Mouse (Mus musculus) heart, adult 2 months (tissue): ENCODE measurements around the gene Rnaseh2a. TPM values are rescaled to one million over a fixed set of nuclear protein-coding genes. Genes with fewer than 3 reads are reported as not detected.

Source experiments
- DNase-seq, 2 experiments: peaks; one replicate each; pipeline ENCODE4 v3.0.0; 2021
- H3K27ac ChIP-seq: fragments of 200-600 bp; 2 replicates; pipeline ENCODE4 v1.8.1; 2022
- H3K27me3 ChIP-seq: fragments of 200-500 bp; 2 replicates; pipeline ENCODE4 v1.6.1; 2012; ENCODE audit warnings: mild to moderate bottlenecking, low read length, inconsistent platforms, mixed read lengths; ENCODE audit not compliant: control insufficient read depth, insufficient read depth
- H3K36me3 ChIP-seq: fragments of 200-500 bp; 2 replicates; pipeline ENCODE4 v1.6.1; 2012; ENCODE audit warnings: low read length, inconsistent platforms; ENCODE audit not compliant: control insufficient read depth, insufficient read depth
- H3K4me1 ChIP-seq: fragments of 200-500 bp; 2 replicates; pipeline ENCODE4 v1.6.1; 2011; ENCODE audit warnings: low read length; ENCODE audit not compliant: control insufficient read depth, insufficient read depth
- H3K4me3 ChIP-seq: fragments of 200-600 bp; 2 replicates; pipeline ENCODE4 v1.8.1; 2022
- H3K79me2 ChIP-seq: fragments of 200-500 bp; replicated peaks from 2 replicates; pipeline ENCODE4 v1.6.1; 2012; ENCODE audit warnings: mild to moderate bottlenecking, inconsistent platforms, low read length, moderate library complexity, mixed read lengths; ENCODE audit not compliant: control insufficient read depth, insufficient read depth
- H3K9ac ChIP-seq: fragments of 200-500 bp; 2 replicates; pipeline ENCODE4 v1.6.1; 2012; ENCODE audit warnings: low read depth, mild to moderate bottlenecking, control low read depth, inconsistent platforms, low read length, mixed read lengths
- CTCF ChIP-seq: fragments of 200-600 bp; IDR thresholded peaks from 2 replicates; pipeline ENCODE4 v1.8.1; 2022; ENCODE audit warnings: antibody characterized with exemption, mild to moderate bottlenecking, moderate library complexity
- EP300 ChIP-seq: fragments of 200-500 bp; IDR thresholded peaks from 2 replicates; pipeline ENCODE4 v1.6.1; 2011; ENCODE audit warnings: low read depth, low read length, control low read depth; ENCODE audit not compliant: insufficient read depth
- POLR2A ChIP-seq: fragments of 200-500 bp; IDR thresholded peaks from 2 replicates; pipeline ENCODE4 v1.6.1; 2011; ENCODE audit warnings: mild to moderate bottlenecking, low read depth, low read length, control low read depth; ENCODE audit not compliant: insufficient read depth
- WGBS: fragments of 180-500 bp; shearing (Covaris S2); methylation state at CpG from one replicate; pipeline ENCODE4 v1.1.7; 2018; 5-methylcytosine and 5-hydroxymethylcytosine counted together
- intact Hi-C: fragments of 180-260 bp; cut with DNase I; formaldehyde crosslinking; loops from one replicate; pipeline ENCODE4 v1.15.1; 2025
- polyA plus RNA-seq: library from polyadenylated mRNA; depleted of rRNA; stranded (reverse); fragments of >200 nt; gene quantifications from 2 replicates; pipeline ENCODE4 v1.2.3, GENCODE M21; 2012
- total RNA-seq, 2 experiments: library from RNA; stranded (reverse); gene quantifications; 2 replicates each; pipeline ENCODE4 v1.2.3; 2021

Gene Rnaseh2a
- total and polyA plus RNA-seq, 3 experiments, result 33.7 to 50.5 (median 38.1) TPM

- no peaks in the 10 kb centered on the region for H3K79me2 ChIP-seq
- DNase-seq, result no peak
- no peak overlapping the region; the same call in 1 of the 2 replicates for H3K27ac ChIP-seq
- TF ChIP-seq POLR2A (no peak), CTCF (no peak), EP300 (no peak)
- H3K27me3 ChIP-seq, result no peaks in the 10 kb centered on the region
- H3K4me3 ChIP-seq, result no peak overlapping the region
- intact Hi-C loops, result no loop called here
- no peak overlapping the region for H3K9ac ChIP-seq
- H3K36me3 ChIP-seq, result no peaks in the 10 kb centered on the region
- WGBS, result 65% methylated on average over 15 of the region's 15 CpGs
- H3K4me1 ChIP-seq, result peaks cover 19% of the 10 kb centered on the region
Measured at GRCm38 (mm10) chr8:84981644-84982498, 12.3 kb upstream of the Rnaseh2a start.

GRCm38 (mm10) chr8:84980622-84981358 is 11.2 kb upstream of the Rnaseh2a start:
- 0 out of 2 replicates have a peak, but pooled peaks have one; percentile 46 for TF ChIP-seq EP300
- 0 out of 2 replicates have a peak, but pooled peaks have one; percentile 21 for TF ChIP-seq POLR2A
- TF ChIP-seq CTCF, result no peak
- Histone ChIP-seq H3K27me3 (no peaks in the 10 kb centered on the region), H3K36me3 (no peaks in the 10 kb centered on the region), H3K27ac (peak overlapping the region; percentile 99), H3K9ac (peak overlapping the region; percentile 17; the same call in 1 of the 2 replicates), H3K4me1 (peaks cover 18% of the 10 kb centered on the region), H3K79me2 (no peaks in the 10 kb centered on the region), H3K4me3 (peak overlapping the region; percentile 31; the same call in 1 of the 2 replicates)
- 26% methylated on average over 11 of the region's 11 CpGs for WGBS
- DNase-seq, result peak; percentile 79 to 85
- intact Hi-C loops, result no loop called here

GRCm38 (mm10) chr8:84979599-84980421 is 10.2 kb upstream of the Rnaseh2a start:
- peak overlapping the region; percentile 99 for H3K27ac ChIP-seq
- no peaks in the 10 kb centered on the region for H3K36me3 ChIP-seq
- H3K27me3 ChIP-seq, result no peaks in the 10 kb centered on the region
- H3K4me3 ChIP-seq, result peak overlapping the region; percentile 31
- H3K79me2 ChIP-seq, result no peaks in the 10 kb centered on the region
- TF ChIP-seq EP300 (no peak), CTCF (no peak), POLR2A (peak; percentile 59)
- H3K4me1 ChIP-seq, result peaks cover 19% of the 10 kb centered on the region
- WGBS, result 4% methylated on average over 36 of the region's 42 CpGs
- intact Hi-C loops, result loop anchor here (10.0 kb wide), 1 partner anchor 45 kb away; the partner anchor contains the start of genes Asna1 and Trir
- DNase-seq, result peak; percentile 93 to 95
- peak overlapping the region; percentile 81 for H3K9ac ChIP-seq

GRCm38 (mm10) chr8:84978248-84978940 is 8.8 kb upstream of the Rnaseh2a start, which contains the start of gene Junb:
Junb (minus strand) TSS chr8:84978718.
- H3K27me3 ChIP-seq, result no peaks in the 10 kb centered on the region
- TF ChIP-seq EP300 (peak; percentile 78; the same call in 1 of the 2 replicates), POLR2A (peak; percentile 100), CTCF (no peak)
- peak within 1 kb of the TSS; percentile 99 for H3K27ac ChIP-seq
- no peaks in the 10 kb centered on the region for H3K79me2 ChIP-seq
- H3K4me1 ChIP-seq, result peaks cover 17% of the 10 kb centered on the region
- H3K4me3 ChIP-seq, result peak within 1 kb of the TSS; percentile 56
- WGBS, result under 1% methylated on average over 63 of the region's 63 CpGs
- H3K9ac ChIP-seq, result peak within 1 kb of the TSS; percentile 91
- no peaks in the 10 kb centered on the region; the same call in 1 of the 2 replicates for H3K36me3 ChIP-seq
- peak; percentile 98 for DNase-seq
- intact Hi-C loops, result loop anchor here (10.0 kb wide), 1 partner anchor 46 kb away; the partner anchor contains the start of genes Asna1 and Trir
